Mouse (Mus musculus): ENCODE results near the gene Cuedc1. TPM values are rescaled to one million over a fixed set of nuclear protein-coding genes. Genes with fewer than 3 reads are reported as not detected.

The Cuedc1 gene
- polyA plus RNA-seq, 1 experiment = 346 TPM

- TF ChIP-seq GATA1 (IDR thresholded peaks at IDR 0.05; ENCODE audit: borderline replicate concordance, low read length) = no peak
- TF ChIP-seq FLI1 (IDR thresholded peaks at IDR 0.05; ENCODE audit: low read length) = no peak
- H3K4me3 ChIP-seq (replicated peaks) = no peak overlapping the region
- H3K4me1 ChIP-seq = peaks cover 92% of the 10 kb centered on the region
- H3K27me3 ChIP-seq (replicated peaks) = no peaks in the 10 kb centered on the region
- H3K9me3 ChIP-seq = no peaks in the 10 kb centered on the region
- peaks cover 74% of the 10 kb centered on the region for H3K36me3 ChIP-seq (replicated peaks; ENCODE audit: low read length)
These were observed 42.5 kb downstream of the Cuedc1 start for GRCm38 (mm10) chr11:88140066-88141060.

GRCm38 (mm10) chr11:88142362-88142761, 44.5 kb downstream of the Cuedc1 start:
- H3K27me3 ChIP-seq (replicated peaks) = no peaks in the 10 kb centered on the region

GRCm38 (mm10) chr11:88144100-88144499, 46.2 kb downstream of the Cuedc1 start:
- TF ChIP-seq FLI1 (IDR thresholded peaks at IDR 0.05; ENCODE audit: low read length) = no peak
- no peak for TF ChIP-seq GATA1 (IDR thresholded peaks at IDR 0.05; ENCODE audit: borderline replicate concordance, low read length)
- H3K4me3 ChIP-seq (replicated peaks) = peak overlapping the region; percentile 59
- H3K27me3 ChIP-seq (replicated peaks) = no peaks in the 10 kb centered on the region
- peaks cover 55% of the 10 kb centered on the region for H3K36me3 ChIP-seq (replicated peaks; ENCODE audit: low read length)
- no peaks in the 10 kb centered on the region for H3K9me3 ChIP-seq
- H3K4me1 ChIP-seq = peaks cover 99% of the 10 kb centered on the region

More at GRCm38 (mm10) chr11:88142362-88142761, 44.5 kb downstream of the Cuedc1 start:
- no peak for TF ChIP-seq GATA1 (IDR thresholded peaks at IDR 0.05; ENCODE audit: borderline replicate concordance, low read length)
- TF ChIP-seq FLI1 (IDR thresholded peaks at IDR 0.05; ENCODE audit: low read length) = no peak
- peaks cover 99% of the 10 kb centered on the region for H3K4me1 ChIP-seq
- H3K36me3 ChIP-seq (replicated peaks; ENCODE audit: low read length) = peaks cover 68% of the 10 kb centered on the region
- no peaks in the 10 kb centered on the region for H3K9me3 ChIP-seq
- no peak overlapping the region for H3K4me3 ChIP-seq (replicated peaks)

- H3K4me1 ChIP-seq = peaks cover 95% of the 10 kb centered on the region
- peak; percentile 98 for TF ChIP-seq GATA1 (IDR thresholded peaks at IDR 0.05; ENCODE audit: borderline replicate concordance, low read length)
- TF ChIP-seq FLI1 (IDR thresholded peaks at IDR 0.05; ENCODE audit: low read length) = peak; percentile 72; the same call in 1 of the 2 replicates
- peak overlapping the region; percentile 78 for H3K4me3 ChIP-seq (replicated peaks)
- H3K9me3 ChIP-seq = no peaks in the 10 kb centered on the region
- no peaks in the 10 kb centered on the region for H3K27me3 ChIP-seq (replicated peaks)
- peaks cover 50% of the 10 kb centered on the region for H3K36me3 ChIP-seq (replicated peaks; ENCODE audit: low read length)
These were observed 47.6 kb downstream of the Cuedc1 start for GRCm38 (mm10) chr11:88145214-88146006.

GRCm38 (mm10) chr11:88146264-88147060, 48.6 kb downstream of the Cuedc1 start:
- Histone ChIP-seq H3K9me3 (no peaks in the 10 kb centered on the region), H3K4me1 (peaks cover 95% of the 10 kb centered on the region), H3K36me3 (replicated peaks; ENCODE audit: low read length) (peaks cover 43% of the 10 kb centered on the region), H3K27me3 (replicated peaks) (no peaks in the 10 kb centered on the region), H3K4me3 (replicated peaks) (peak overlapping the region; percentile 78)
- TF ChIP-seq GATA1 (IDR thresholded peaks at IDR 0.05; ENCODE audit: borderline replicate concordance, low read length) = no peak

- Histone ChIP-seq H3K4me1 (peaks cover 95% of the 10 kb centered on the region), H3K4me3 (replicated peaks) (peak overlapping the region; percentile 85), H3K36me3 (replicated peaks; ENCODE audit: low read length) (peaks cover 37% of the 10 kb centered on the region), H3K27me3 (replicated peaks) (no peaks in the 10 kb centered on the region), H3K9me3 (no peaks in the 10 kb centered on the region)
- TF ChIP-seq FLI1 (IDR thresholded peaks at IDR 0.05; ENCODE audit: low read length) (no peak), GATA1 (IDR thresholded peaks at IDR 0.05; ENCODE audit: borderline replicate concordance, low read length) (no peak; the same call in 2 of the 3 replicates)
These were observed 49.5 kb downstream of the Cuedc1 start for GRCm38 (mm10) chr11:88147388-88147787.

GRCm38 (mm10) chr11:88148015-88148637, 50.3 kb downstream of the Cuedc1 start:
- TF ChIP-seq FLI1 (IDR thresholded peaks at IDR 0.05; ENCODE audit: low read length) (no peak), GATA1 (IDR thresholded peaks at IDR 0.05; ENCODE audit: borderline replicate concordance, low read length) (no peak)
- peaks cover 96% of the 10 kb centered on the region for H3K4me1 ChIP-seq

GRCm38 (mm10) chr11:88148638-88149279, 50.9 kb downstream of the Cuedc1 start:
- Histone ChIP-seq H3K36me3 (replicated peaks; ENCODE audit: low read length) (peaks cover 38% of the 10 kb centered on the region), H3K4me1 (peaks cover 96% of the 10 kb centered on the region), H3K27me3 (replicated peaks) (no peaks in the 10 kb centered on the region), H3K9me3 (no peaks in the 10 kb centered on the region), H3K4me3 (replicated peaks) (peak overlapping the region; percentile 64)
- TF ChIP-seq FLI1 (IDR thresholded peaks at IDR 0.05; ENCODE audit: low read length) (no peak), GATA1 (IDR thresholded peaks at IDR 0.05; ENCODE audit: borderline replicate concordance, low read length) (no peak)

More at GRCm38 (mm10) chr11:88148015-88148637, 50.3 kb downstream of the Cuedc1 start:
- Histone ChIP-seq H3K4me3 (replicated peaks) (peak overlapping the region; percentile 64), H3K36me3 (replicated peaks; ENCODE audit: low read length) (peaks cover 38% of the 10 kb centered on the region), H3K9me3 (no peaks in the 10 kb centered on the region), H3K27me3 (replicated peaks) (no peaks in the 10 kb centered on the region)
